Mouse (Mus musculus) lung, postnatal 10 days (tissue): ENCODE data around the gene Tnip2.

Experiments used
- DNase-seq: peaks from one replicate; pipeline ENCODE4 v3.0.0; 2021

Gene Tnip2

GRCm38 (mm10) chr5:34513466-34514217, at the start of gene Tnip2:
TSS of gene Tnip2 (minus strand) at chr5:34513991.
- DNase-seq = peak; percentile 99

DNA sequence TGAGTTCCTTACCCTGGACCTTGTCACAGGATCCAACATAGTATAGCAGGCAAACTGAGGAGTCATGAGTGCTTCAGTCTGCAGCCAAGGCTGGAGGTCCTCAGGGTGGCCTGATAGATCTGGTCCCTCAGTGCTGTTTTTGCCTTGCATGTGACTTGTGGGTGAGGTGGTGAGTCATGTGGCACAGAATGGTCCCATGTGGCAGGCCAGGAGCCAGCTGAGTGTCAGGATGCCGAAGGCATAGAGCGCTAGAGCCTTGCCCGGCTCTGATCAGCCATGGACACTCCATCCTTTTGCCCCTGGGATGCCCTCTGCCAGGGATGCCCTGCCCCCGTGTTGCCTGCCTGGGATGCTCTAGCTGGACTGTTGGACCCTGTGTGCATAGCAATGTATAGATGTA, 38.0 kb upstream of the Tnip2 start:
- no peak for DNase-seq

DNA sequence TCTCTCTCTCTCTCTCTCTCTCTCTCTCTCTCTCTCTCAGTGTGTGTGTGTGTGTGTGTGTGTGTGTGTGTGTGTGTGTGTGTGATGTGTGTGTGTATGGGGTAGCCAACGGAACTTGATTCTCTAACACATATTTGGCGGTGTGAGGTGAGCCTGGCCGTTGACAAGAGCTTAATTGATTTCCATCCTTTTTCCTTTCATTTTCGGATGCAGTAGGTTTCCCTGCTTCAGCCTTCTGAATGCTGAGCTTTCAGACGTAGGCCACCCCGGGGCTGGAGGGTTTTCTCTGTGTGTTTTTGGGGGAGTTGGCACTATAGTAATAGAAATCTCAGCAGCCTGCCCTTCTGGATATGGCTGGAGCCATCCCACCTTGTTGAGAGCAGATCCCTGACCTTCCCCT, 36.5 kb upstream of the Tnip2 start:
- no peak for DNase-seq

- peak; percentile 63 for DNase-seq
Observed at GRCm38 (mm10) chr5:34549483-34550221, 35.9 kb upstream of the Tnip2 start.

GRCm38 (mm10) chr5:34549135-34549482, 35.3 kb upstream of the Tnip2 start:
- peak; percentile 19 for DNase-seq

DNA sequence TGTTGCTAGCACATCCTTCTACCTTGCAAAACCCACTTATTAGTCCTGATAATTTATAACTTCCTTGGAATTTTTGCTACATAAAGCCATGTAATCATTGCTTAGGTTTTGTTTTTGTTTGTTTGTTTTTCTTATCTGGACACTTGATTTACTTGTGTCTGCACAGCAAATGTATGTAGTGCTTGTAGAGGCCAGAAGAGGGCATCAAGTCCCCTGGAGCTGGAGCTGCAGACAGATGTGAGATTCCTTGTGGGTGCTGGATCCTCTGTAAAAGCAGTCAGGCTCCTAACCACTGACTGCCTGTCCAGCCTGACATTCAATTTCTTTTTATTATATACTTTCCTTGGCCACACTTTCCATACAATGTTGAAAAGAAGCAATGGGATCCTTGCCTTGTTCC, 33.6 kb upstream of the Tnip2 start:
- DNase-seq = peak; percentile 64

GRCm38 (mm10) chr5:34543114-34543513, 29.3 kb upstream of the Tnip2 start:
- DNase-seq = no peak

- DNase-seq = no peak
Observed at GRCm38 (mm10) chr5:34542166-34542565, 28.4 kb upstream of the Tnip2 start.

- no peak for DNase-seq
Observed at GRCm38 (mm10) chr5:34539121-34539520, 25.3 kb upstream of the Tnip2 start.

DNA sequence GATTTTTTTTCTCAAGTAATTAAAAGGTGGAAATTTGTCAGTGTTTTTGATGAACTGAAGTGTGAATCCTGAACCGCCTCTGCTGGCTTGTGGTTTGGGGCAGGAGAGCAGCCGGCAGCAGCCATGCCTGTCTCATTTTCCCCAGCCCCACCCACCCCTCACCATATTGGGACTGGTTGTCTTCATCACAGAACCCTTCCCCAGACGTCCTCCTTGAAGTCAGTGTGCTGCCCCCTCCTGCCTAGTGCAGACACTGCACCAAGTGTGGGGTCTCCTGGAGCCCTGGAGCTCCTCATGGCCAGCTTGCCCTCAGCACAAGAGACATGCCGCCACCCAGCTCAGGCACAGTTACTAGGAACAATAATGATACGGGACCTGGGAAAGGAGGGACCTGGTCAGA, 24.7 kb upstream of the Tnip2 start:
- DNase-seq = peak; percentile 75

GRCm38 (mm10) chr5:34538079-34538478, 24.3 kb upstream of the Tnip2 start:
- no peak for DNase-seq

DNA sequence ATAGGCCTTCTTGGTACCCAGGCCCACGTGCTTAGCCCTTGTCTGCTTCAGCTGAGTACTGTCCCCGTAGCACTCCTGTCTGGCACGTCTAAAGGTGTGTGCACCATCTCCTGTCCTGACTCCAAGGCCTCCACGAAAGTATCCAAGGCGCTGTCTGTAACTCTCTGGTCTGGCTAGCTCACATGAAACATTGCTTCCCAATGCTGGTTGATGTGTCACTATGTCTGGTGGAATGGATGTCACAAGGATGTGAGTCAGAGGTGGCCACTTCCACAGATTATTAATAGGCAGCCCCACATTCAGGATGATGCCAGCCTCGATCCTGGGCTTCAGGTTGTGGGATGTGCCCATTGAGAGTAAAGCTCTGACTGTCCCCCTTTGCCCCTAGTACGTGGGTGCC, 22.0 kb upstream of the Tnip2 start:
- DNase-seq = no peak

DNA sequence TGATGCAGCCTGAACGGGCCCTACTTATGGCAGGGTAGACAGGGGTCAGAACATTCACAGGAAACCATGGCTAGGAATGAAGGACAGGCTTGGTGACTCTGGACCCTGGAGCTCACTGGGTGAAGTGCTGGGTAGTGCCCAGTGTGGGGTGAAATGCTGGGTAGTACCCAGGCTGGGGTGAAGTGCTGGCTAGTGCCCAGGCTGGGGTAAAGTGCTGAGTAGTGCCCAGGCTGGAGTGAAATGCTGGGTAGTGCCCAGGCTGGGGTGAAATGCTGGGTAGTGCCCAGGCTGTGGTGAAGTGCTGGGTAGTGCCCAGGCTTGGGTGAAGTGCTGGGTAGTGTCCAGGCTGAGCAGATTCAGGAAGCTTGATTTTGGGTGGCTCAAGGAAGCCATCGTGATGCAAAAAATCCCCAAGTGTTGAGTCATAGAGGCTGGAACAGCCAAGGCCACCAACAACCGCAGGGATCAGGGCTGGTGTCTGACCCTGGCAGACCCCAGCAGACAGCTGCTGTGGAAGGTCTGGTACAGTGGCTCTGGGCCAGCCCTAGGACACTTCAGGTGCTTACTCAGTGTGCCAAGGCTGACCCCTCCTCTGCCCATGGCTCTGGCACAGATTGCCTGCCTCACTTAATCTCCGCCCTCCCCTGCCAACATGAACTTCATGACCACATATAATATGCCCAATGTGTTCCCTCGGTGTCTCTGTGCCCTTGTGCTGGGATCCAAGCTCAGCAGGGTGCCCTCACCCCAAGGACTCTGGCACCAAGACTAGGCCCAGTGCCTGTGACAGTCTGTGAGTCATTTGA, 21.2 kb upstream of the Tnip2 start:
- DNase-seq = no peak

GRCm38 (mm10) chr5:34533820-34534219, 20.0 kb upstream of the Tnip2 start:
- no peak for DNase-seq

DNA sequence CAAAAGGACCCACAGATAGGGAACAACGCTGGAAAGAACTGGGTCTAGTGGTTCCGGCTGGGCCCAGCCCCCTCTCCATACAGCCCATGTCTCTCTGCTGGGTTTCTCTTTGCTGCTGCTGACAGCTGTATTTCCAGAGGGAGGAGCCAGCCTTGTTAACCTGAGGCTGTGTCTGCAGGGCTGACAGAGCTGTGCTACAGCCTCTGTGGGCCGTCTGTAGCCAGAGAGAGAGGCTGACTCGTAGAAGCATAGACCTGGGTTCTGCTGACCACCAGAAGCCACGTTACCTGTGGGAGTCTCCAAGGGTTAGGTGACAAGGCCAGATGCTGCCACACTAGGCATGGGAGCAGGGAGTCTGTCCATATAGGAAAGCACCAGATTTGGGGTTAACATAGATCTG, 19.3 kb upstream of the Tnip2 start:
- no peak for DNase-seq

- DNase-seq = peak; percentile 38
Observed at GRCm38 (mm10) chr5:34530687-34531086, 16.9 kb upstream of the Tnip2 start.

- no peak for DNase-seq
Observed at GRCm38 (mm10) chr5:34530116-34530515, 16.3 kb upstream of the Tnip2 start.

DNA sequence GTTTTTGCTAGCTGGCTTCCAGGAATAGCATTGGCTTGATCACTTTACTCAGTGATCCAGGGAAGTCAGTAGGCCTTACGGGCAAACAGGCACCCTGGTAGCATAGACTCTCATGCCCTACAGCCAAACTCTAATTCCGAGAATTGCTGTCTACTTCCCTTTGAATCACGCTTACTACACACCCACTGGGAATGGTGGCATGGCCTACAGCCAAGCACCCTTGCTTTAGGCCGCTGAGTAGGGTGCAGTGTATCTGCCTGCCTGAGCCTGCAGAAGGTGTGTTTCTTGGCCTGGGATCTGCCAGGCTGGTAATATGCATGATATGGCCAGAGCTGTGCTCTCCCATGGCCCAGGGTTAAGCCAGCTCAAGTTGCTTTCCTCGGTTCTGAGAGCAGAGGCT, 14.9 kb upstream of the Tnip2 start:
- DNase-seq = no peak

GRCm38 (mm10) chr5:34527352-34527751, 13.6 kb upstream of the Tnip2 start:
- DNase-seq = no peak

GRCm38 (mm10) chr5:34526477-34526775, 12.6 kb upstream of the Tnip2 start:
- no peak for DNase-seq

DNA sequence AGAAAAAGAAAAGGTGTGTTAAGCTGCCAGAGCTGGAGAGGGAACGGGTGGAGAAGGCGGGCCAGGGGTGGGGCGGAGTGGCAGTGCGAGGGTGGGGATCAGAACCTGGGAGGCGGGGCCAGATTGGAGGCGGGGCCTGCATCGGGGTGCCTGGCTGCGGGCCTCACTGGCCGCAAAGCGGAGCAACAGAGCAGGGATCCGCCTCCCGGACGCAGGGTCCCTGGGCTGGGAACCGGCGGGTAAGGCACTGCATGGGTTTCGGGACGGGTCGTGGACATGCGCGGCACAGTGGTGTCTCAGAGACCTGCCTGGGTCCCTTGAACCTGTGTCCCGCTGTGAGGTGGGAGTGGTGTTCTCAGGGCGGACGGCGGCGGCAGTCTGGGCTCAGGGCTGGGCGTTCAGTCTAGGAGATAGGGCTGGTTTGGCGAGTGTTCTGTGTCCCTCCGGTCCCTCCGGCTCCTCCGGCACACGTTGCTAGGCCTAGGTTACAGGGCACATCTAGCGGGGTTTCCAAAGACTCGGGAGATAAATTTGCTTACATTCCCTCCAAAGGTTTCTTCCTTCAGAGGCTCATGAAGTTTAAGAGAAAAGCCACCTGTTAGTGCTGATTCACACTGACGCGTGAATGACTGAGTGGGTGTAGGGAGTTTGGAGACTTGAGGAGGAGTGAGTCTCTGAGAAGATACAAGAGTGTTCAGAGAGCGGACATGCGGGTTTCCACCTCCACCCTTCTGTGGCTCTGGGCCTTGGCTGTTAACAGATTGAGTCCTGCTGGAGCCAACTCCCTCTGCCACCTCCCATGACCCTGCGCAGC, 12.1 kb upstream of the Tnip2 start, which contains the start of gene Sh3bp2:
Sh3bp2 (plus strand) TSS at position 176 of the 814 bp plus-strand sequence.
- peak; percentile 98 for DNase-seq

GRCm38 (mm10) chr5:34524511-34524910, 10.7 kb upstream of the Tnip2 start:
- DNase-seq = no peak

- no peak for DNase-seq
Observed at GRCm38 (mm10) chr5:34523958-34524485, 10.2 kb upstream of the Tnip2 start.
